Mouse (Mus musculus) cerebellum, adult 2 months (tissue): Measurements from ENCODE around the gene Mgat4c. TPM values are rescaled to one million over a fixed set of nuclear protein-coding genes. Genes with fewer than 3 reads are reported as not detected.

Experiments used
- DNase-seq, 2 experiments: peaks; one replicate each; pipeline ENCODE4 v3.0.0; 2021
- H3K27ac ChIP-seq: fragments of 200-500 bp; 2 replicates; pipeline ENCODE4 v1.5.1; 2012; ENCODE audit warnings: low read length, control low read depth, inconsistent platforms; ENCODE audit not compliant: insufficient read depth
- H3K27me3 ChIP-seq: fragments of 200-500 bp; 2 replicates; pipeline ENCODE4 v1.6.1; 2012; ENCODE audit warnings: inconsistent platforms, mild to moderate bottlenecking, low read length, moderate library complexity; ENCODE audit not compliant: control insufficient read depth, insufficient read depth
- H3K4me1 ChIP-seq: fragments of 200-500 bp; 2 replicates; pipeline ENCODE4 v1.6.1; 2011; ENCODE audit warnings: low read length; ENCODE audit not compliant: control insufficient read depth, insufficient read depth
- H3K4me3 ChIP-seq: fragments of 200-500 bp; replicated peaks from 2 replicates; pipeline ENCODE3; 2011; ENCODE audit warnings: mild to moderate bottlenecking, low read depth, low read length, control low read depth; ENCODE audit not compliant: insufficient read depth
- CTCF ChIP-seq: fragments of 200-500 bp; IDR thresholded peaks from 2 replicates; pipeline ENCODE4 v1.5.1; 2011; ENCODE audit warnings: low read depth, mild to moderate bottlenecking, control low read depth, low read length, moderate library complexity, borderline replicate concordance; ENCODE audit not compliant: insufficient read depth
- POLR2A ChIP-seq: fragments of 200-500 bp; IDR thresholded peaks from 2 replicates; pipeline ENCODE4 v1.6.1; 2011; ENCODE audit warnings: low read length, control low read depth, borderline replicate concordance; ENCODE audit not compliant: insufficient read depth
- WGBS: fragments of 180-500 bp; shearing (Covaris S2); methylation state at CpG from one replicate; pipeline ENCODE4 v1.1.7; 2018; 5-methylcytosine and 5-hydroxymethylcytosine counted together
- polyA plus RNA-seq: library from polyadenylated mRNA; depleted of rRNA; stranded (reverse); fragments of >200 nt; gene quantifications from 2 replicates; pipeline ENCODE4 v1.2.3, GENCODE M21; 2012; rRNA removed

Mgat4c gene
- polyA plus RNA-seq: 3.2 and 3.5 TPM in 2 replicates

DNA sequence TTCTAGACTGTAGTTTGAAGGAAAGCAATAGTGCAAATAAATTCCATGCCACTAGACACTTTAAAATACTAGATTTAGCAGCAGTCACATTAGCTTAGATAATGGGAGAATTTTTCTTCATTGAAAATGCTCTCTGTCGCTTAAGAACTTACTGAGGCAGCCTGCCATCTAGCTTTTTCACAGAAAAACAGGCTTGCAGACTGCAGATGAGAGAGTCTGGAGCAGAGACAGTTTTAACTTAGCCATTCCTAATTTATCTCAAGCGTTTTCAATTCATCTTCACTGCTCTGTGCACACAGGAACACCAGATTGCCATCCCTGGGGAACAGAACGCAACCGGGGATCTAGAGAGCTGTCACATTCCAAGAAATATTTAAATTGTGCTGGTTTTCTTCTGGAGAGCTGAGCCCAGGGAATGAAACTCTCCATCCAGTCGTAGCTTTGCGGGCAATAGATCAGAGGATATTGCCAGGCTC, at the start of gene Mgat4c:
Mgat4c (plus strand) TSS at position 51 of the 476 bp plus-strand sequence.
- Histone ChIP-seq H3K4me1 (no peaks in the 10 kb centered on the region), H3K27ac (no peak within 1 kb of the TSS), H3K4me3 (no peak within 1 kb of the TSS), H3K27me3 (no peaks in the 10 kb centered on the region)
- no peak for TF ChIP-seq CTCF
- TF ChIP-seq POLR2A: no peak
- 14% methylated on average over 6 of the region's 6 CpGs for WGBS
- peak; percentile 3 to 9 for DNase-seq

GRCm38 (mm10) chr10:101635266-101635665, 46.0 kb upstream of the Mgat4c start:
- Histone ChIP-seq H3K4me1 (no peaks in the 10 kb centered on the region), H3K4me3 (no peak overlapping the region), H3K27ac (no peak overlapping the region), H3K27me3 (no peaks in the 10 kb centered on the region)
- WGBS: 87% methylated on average over 6 of the region's 6 CpGs
- TF ChIP-seq POLR2A (no peak), CTCF (no peak)
- no peak for DNase-seq

GRCm38 (mm10) chr10:101641048-101641447, 40.2 kb upstream of the Mgat4c start:
- TF ChIP-seq POLR2A (no peak), CTCF (no peak)
- WGBS: 93% methylated on average over 2 of the region's 2 CpGs
- no peaks in the 10 kb centered on the region for H3K27me3 ChIP-seq
- H3K4me1 ChIP-seq: no peaks in the 10 kb centered on the region
- no peak for DNase-seq
- H3K4me3 ChIP-seq: no peak overlapping the region
- no peak overlapping the region for H3K27ac ChIP-seq

DNA sequence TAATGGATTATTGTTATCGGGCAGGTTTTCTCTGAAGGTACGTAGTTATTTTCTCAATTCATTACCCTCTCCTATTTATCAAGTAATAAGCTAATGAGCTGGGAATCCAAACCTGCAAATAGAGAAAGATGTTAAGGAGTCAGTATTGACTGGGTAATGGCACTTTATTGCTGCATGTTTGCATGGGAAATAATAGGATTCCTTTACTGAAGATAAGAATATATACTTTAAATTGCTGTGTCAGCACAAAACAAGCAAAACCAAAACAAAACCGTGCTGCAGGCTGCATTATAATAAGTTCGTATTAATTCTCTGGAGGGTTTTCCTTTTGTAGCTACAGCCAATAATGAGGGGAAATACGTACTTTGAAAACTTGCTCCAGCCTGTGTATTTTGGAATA, 627 bp downstream of the Mgat4c start:
- Histone ChIP-seq H3K27ac (no peak overlapping the region), H3K4me1 (no peaks in the 10 kb centered on the region), H3K4me3 (no peak overlapping the region), H3K27me3 (no peaks in the 10 kb centered on the region)
- no peak for DNase-seq
- 43% methylated on average over 5 of the region's 5 CpGs for WGBS
- TF ChIP-seq POLR2A (no peak), CTCF (no peak)

DNA sequence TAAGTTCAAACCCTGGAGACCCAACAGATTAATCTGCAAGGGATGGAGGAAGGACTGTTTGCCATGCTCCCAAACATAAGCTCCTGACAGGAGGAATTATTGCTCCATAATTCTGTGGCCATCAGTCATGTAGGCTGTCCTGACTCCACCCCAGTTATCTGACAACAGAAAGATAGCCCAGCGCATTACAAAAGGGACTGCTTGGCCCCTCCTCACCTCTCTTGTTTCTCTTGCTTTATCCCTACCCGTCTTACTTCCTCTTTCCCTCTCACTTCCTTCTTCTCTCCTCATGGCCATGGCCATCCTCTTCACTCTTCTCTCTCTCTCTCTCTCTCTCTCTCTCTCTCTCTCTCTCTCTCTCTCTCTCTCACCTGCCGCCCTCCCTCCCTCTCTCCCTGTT, 80.5 kb downstream of the Mgat4c start:
- DNase-seq: no peak
- no peaks in the 10 kb centered on the region for H3K27me3 ChIP-seq
- WGBS: 93% methylated on average over 3 of the region's 3 CpGs
- H3K4me3 ChIP-seq: no peak overlapping the region
- no peak overlapping the region for H3K27ac ChIP-seq
- TF ChIP-seq POLR2A: no peak
- TF ChIP-seq CTCF: no peak
- no peaks in the 10 kb centered on the region for H3K4me1 ChIP-seq

- TF ChIP-seq POLR2A: no peak
- no peak for TF ChIP-seq CTCF
- no peak overlapping the region for H3K4me3 ChIP-seq
- H3K4me1 ChIP-seq: no peaks in the 10 kb centered on the region
- H3K27me3 ChIP-seq: no peaks in the 10 kb centered on the region
- no peak overlapping the region for H3K27ac ChIP-seq
- WGBS: 4% methylated on average over 1 of the region's 1 CpGs
- peak in 1 of 2 experiments; percentile 27 for DNase-seq
Measured at GRCm38 (mm10) chr10:101770688-101771087, 89.4 kb downstream of the Mgat4c start.

DNA sequence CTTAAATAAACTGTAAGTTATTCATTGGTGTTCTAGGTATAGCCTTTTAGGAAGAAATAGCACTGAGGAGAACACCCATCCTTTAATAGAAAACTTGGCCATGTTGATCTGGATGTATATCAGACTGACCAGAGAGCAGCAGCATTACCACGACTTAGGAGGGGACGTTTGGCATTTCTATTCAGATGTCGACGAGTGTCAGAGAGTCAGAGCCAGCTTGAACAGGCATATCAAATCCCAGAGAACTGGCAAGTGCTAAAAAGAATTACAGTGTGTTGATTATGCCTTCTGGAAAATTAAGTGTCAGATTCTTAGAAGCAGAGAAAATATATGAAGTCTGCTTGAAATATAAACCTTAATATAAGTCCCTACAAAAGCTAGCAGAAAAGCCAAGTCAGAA, 89.9 kb downstream of the Mgat4c start:
- H3K4me3 ChIP-seq: no peak overlapping the region
- no peaks in the 10 kb centered on the region for H3K27me3 ChIP-seq
- TF ChIP-seq POLR2A: no peak
- no peak for TF ChIP-seq CTCF
- no peak overlapping the region for H3K27ac ChIP-seq
- DNase-seq: no peak
- H3K4me1 ChIP-seq: no peaks in the 10 kb centered on the region
- 9% methylated on average over 4 of the region's 4 CpGs for WGBS

- Histone ChIP-seq H3K27ac (no peak overlapping the region), H3K4me1 (no peaks in the 10 kb centered on the region), H3K27me3 (no peaks in the 10 kb centered on the region), H3K4me3 (no peak overlapping the region)
- WGBS: 86% methylated on average over 3 of the region's 3 CpGs
- DNase-seq: no peak
- TF ChIP-seq POLR2A: no peak
- no peak for TF ChIP-seq CTCF
Measured at GRCm38 (mm10) chr10:101783161-101783744, 102.0 kb downstream of the Mgat4c start.

GRCm38 (mm10) chr10:101795507-101795906, 114.2 kb downstream of the Mgat4c start:
- WGBS: 93% methylated on average over 1 of the region's 1 CpGs
- H3K4me1 ChIP-seq: no peaks in the 10 kb centered on the region
- H3K4me3 ChIP-seq: no peak overlapping the region
- no peak for TF ChIP-seq CTCF
- no peak for TF ChIP-seq POLR2A
- DNase-seq: no peak
- no peak overlapping the region for H3K27ac ChIP-seq
- no peaks in the 10 kb centered on the region for H3K27me3 ChIP-seq
